Mouse (Mus musculus): ENCODE measurements at regions not wholly inside any gene's neighbourhood (a gene's known extent, or its start where the extent isn't known, plus 50 kb on each side); places are given as distances from the start of the nearest gene placed in this dataset.

- no peak for DNase-seq
Measured at GRCm38 (mm10) chr8:92427801-92428200, 70.4 kb downstream of the Irx5 start.

- no peak for DNase-seq
Measured at GRCm38 (mm10) chr8:92437075-92437663, 79.7 kb downstream of the Irx5 start.

GRCm38 (mm10) chr8:92438294-92438693, 80.9 kb downstream of the Irx5 start:
- peak; percentile 36 to 45 for DNase-seq

GRCm38 (mm10) chr8:92439713-92440436, 82.5 kb downstream of the Irx5 start:
- DNase-seq = peak; percentile 24 to 56

GRCm38 (mm10) chr8:92442086-92442485, 84.7 kb downstream of the Irx5 start:
- no peak for DNase-seq

- no peak for DNase-seq
Measured at GRCm38 (mm10) chr8:92459291-92459690, 101.9 kb downstream of the Irx5 start.

- no peak for DNase-seq
Measured at GRCm38 (mm10) chr8:92460129-92460953, 102.9 kb downstream of the Irx5 start.

GRCm38 (mm10) chr8:92469141-92470000, 111.9 kb downstream of the Irx5 start:
- no peak for DNase-seq

GRCm38 (mm10) chr8:92472257-92472656, 114.8 kb downstream of the Irx5 start:
- no peak for DNase-seq

- DNase-seq = peak; percentile 46 to 67
Measured at GRCm38 (mm10) chr8:92472817-92473216, 115.4 kb downstream of the Irx5 start.

- DNase-seq = no peak
Measured at GRCm38 (mm10) chr8:92482393-92482792, 125.0 kb downstream of the Irx5 start.

- no peak for DNase-seq
Measured at GRCm38 (mm10) chr8:92483055-92483765, 125.8 kb downstream of the Irx5 start.

- no peak for DNase-seq
Measured at GRCm38 (mm10) chr8:92488526-92489159, 131.2 kb downstream of the Irx5 start.

- no peak for DNase-seq
Measured at GRCm38 (mm10) chr8:92491533-92491932, 134.1 kb downstream of the Irx5 start.

- DNase-seq = no peak
Measured at GRCm38 (mm10) chr8:92493403-92493802, 136.0 kb downstream of the Irx5 start.

GRCm38 (mm10) chr8:92505552-92506281, 148.3 kb downstream of the Irx5 start:
- no peak for DNase-seq

- DNase-seq = peak in 1 of 2 experiments; percentile 3
Measured at GRCm38 (mm10) chr8:92506436-92506835, 149.0 kb downstream of the Irx5 start.

- DNase-seq = no peak
Measured at GRCm38 (mm10) chr8:92506906-92507305, 149.5 kb downstream of the Irx5 start.

- DNase-seq = no peak
Measured at GRCm38 (mm10) chr8:92515385-92515784, 158.0 kb downstream of the Irx5 start.

- DNase-seq = no peak
Measured at GRCm38 (mm10) chr8:92518031-92518430, 156.1 kb upstream of the Irx6 start.

GRCm38 (mm10) chr8:92518486-92518885, 155.6 kb upstream of the Irx6 start:
- no peak for DNase-seq
